Mouse (Mus musculus) hindbrain, embryonic 11.5 days (tissue): ENCODE measurements at regions not wholly inside any gene's neighbourhood (a gene's known extent, or its start where the extent isn't known, plus 50 kb on each side); places are given as distances from the start of the nearest gene placed in this dataset.

ENCODE experiments used
- ATAC-seq: fragments of 200-750 bp; cut with Nextera tagmentation; 2 replicates; pipeline ENCODE4 v1.8.0; 2017; ENCODE audit warnings: mild to moderate bottlenecking, moderate TSS enrichment, moderate library complexity; ENCODE audit not compliant: low FRiP score
- DNase-seq: peaks from one replicate; pipeline ENCODE4 v3.0.0-alpha.2; 2015; ENCODE audit warnings: low spot score
- H3K27ac ChIP-seq: fragments of 300-500 bp; sonication (generic); 2 replicates; pipeline ENCODE4 v1.5.1; 2014; ENCODE audit warnings: mild to moderate bottlenecking, low read depth, low read length
- H3K27me3 ChIP-seq: fragments of 300-500 bp; sonication (generic); 2 replicates; pipeline ENCODE4 v1.6.1; 2014; ENCODE audit warnings: mild to moderate bottlenecking, low read length, moderate library complexity, mixed read lengths; ENCODE audit not compliant: control insufficient read depth, insufficient read depth
- H3K36me3 ChIP-seq: fragments of 300-500 bp; sonication (generic); 2 replicates; pipeline ENCODE4 v1.6.1; 2014; ENCODE audit warnings: mild to moderate bottlenecking, low read length, moderate library complexity, mixed read lengths; ENCODE audit not compliant: control insufficient read depth, insufficient read depth
- H3K4me1 ChIP-seq: fragments of 300-500 bp; sonication (generic); replicated peaks from 2 replicates; pipeline ENCODE4 v1.6.1; 2014; ENCODE audit warnings: low read length, mixed read lengths; ENCODE audit not compliant: control insufficient read depth, insufficient read depth
- H3K4me2 ChIP-seq: fragments of 300-500 bp; sonication (generic); replicated peaks from 2 replicates; pipeline ENCODE4 v1.6.1; 2014; ENCODE audit warnings: mild to moderate bottlenecking, low read depth, low read length
- H3K4me3 ChIP-seq: fragments of 300-500 bp; sonication (generic); 2 replicates; pipeline ENCODE4 v1.5.1; 2014; ENCODE audit warnings: low read depth, low read length
- H3K9ac ChIP-seq: fragments of 300-500 bp; sonication (generic); 2 replicates; pipeline ENCODE4 v1.6.1; 2014; ENCODE audit warnings: low read depth, low read length
- H3K9me3 ChIP-seq: fragments of 300-500 bp; sonication (generic); 2 replicates; pipeline ENCODE4 v1.6.1; 2016; ENCODE audit warnings: low read length; ENCODE audit not compliant: control insufficient read depth
- WGBS: fragments of 180-500 bp; shearing (Covaris S2); extraction: QIAGEN DNeasy Blood & Tissue Kit; methylation state at CpG from one replicate; pipeline ENCODE4 v1.1.7; 2014; 5-methylcytosine and 5-hydroxymethylcytosine counted together

GRCm38 (mm10) chr2:45252321-45252720, 135.1 kb upstream of the Zeb2 start:
- Histone ChIP-seq H3K9ac (no peak overlapping the region), H3K4me1 (no peaks in the 10 kb centered on the region), H3K27ac (no peak overlapping the region), H3K27me3 (no peaks in the 10 kb centered on the region), H3K4me2 (no peak overlapping the region), H3K9me3 (no peaks in the 10 kb centered on the region), H3K4me3 (no peak overlapping the region), H3K36me3 (no peaks in the 10 kb centered on the region)
- no peak for ATAC-seq
- no peak for DNase-seq
- WGBS: 86% methylated on average over 4 of the region's 4 CpGs

GRCm38 (mm10) chr2:45249658-45250057, 132.5 kb upstream of the Zeb2 start:
- ATAC-seq: no peak
- Histone ChIP-seq H3K4me3 (no peak overlapping the region), H3K27ac (no peak overlapping the region), H3K27me3 (no peaks in the 10 kb centered on the region), H3K9me3 (no peaks in the 10 kb centered on the region), H3K36me3 (no peaks in the 10 kb centered on the region), H3K4me2 (no peak overlapping the region), H3K9ac (no peak overlapping the region), H3K4me1 (no peaks in the 10 kb centered on the region)
- no peak for DNase-seq
- WGBS: 88% methylated on average over 1 of the region's 1 CpGs

GRCm38 (mm10) chr2:45246061-45246945, 129.1 kb upstream of the Zeb2 start:
- 88% methylated on average over 10 of the region's 10 CpGs for WGBS
- H3K27ac ChIP-seq: no peak overlapping the region
- no peak for ATAC-seq

GRCm38 (mm10) chr2:45245506-45245905, 128.3 kb upstream of the Zeb2 start:
- H3K4me2 ChIP-seq: no peak overlapping the region
- H3K9ac ChIP-seq: no peak overlapping the region
- 97% methylated on average over 1 of the region's 1 CpGs for WGBS
- no peaks in the 10 kb centered on the region for H3K4me1 ChIP-seq
- no peaks in the 10 kb centered on the region for H3K9me3 ChIP-seq
- no peak overlapping the region for H3K4me3 ChIP-seq
- ATAC-seq (no peak), DNase-seq (no peak)
- no peaks in the 10 kb centered on the region for H3K27me3 ChIP-seq
- no peaks in the 10 kb centered on the region for H3K36me3 ChIP-seq
- H3K27ac ChIP-seq: no peak overlapping the region

More at GRCm38 (mm10) chr2:45246061-45246945, 129.1 kb upstream of the Zeb2 start:
- no peaks in the 10 kb centered on the region for H3K36me3 ChIP-seq
- H3K4me3 ChIP-seq: no peak overlapping the region
- no peak for DNase-seq
- H3K9ac ChIP-seq: no peak overlapping the region
- no peak overlapping the region for H3K4me2 ChIP-seq
- no peaks in the 10 kb centered on the region for H3K9me3 ChIP-seq
- no peaks in the 10 kb centered on the region for H3K27me3 ChIP-seq
- H3K4me1 ChIP-seq: no peaks in the 10 kb centered on the region

- no peaks in the 10 kb centered on the region for H3K27me3 ChIP-seq
- H3K4me2 ChIP-seq: no peak overlapping the region
- ATAC-seq (no peak), DNase-seq (no peak)
- H3K9ac ChIP-seq: no peak overlapping the region
- no peaks in the 10 kb centered on the region for H3K9me3 ChIP-seq
- 88% methylated on average over 14 of the region's 14 CpGs for WGBS
- H3K36me3 ChIP-seq: no peaks in the 10 kb centered on the region
- H3K27ac ChIP-seq: no peak overlapping the region
- no peaks in the 10 kb centered on the region for H3K4me1 ChIP-seq
- H3K4me3 ChIP-seq: no peak overlapping the region
Measured at GRCm38 (mm10) chr2:45244491-45244890, 127.3 kb upstream of the Zeb2 start.

- 91% methylated on average over 16 of the region's 16 CpGs for WGBS
- ATAC-seq: no peak
Measured at GRCm38 (mm10) chr2:45239501-45240292, 122.5 kb upstream of the Zeb2 start.

GRCm38 (mm10) chr2:45239001-45239400, 121.8 kb upstream of the Zeb2 start:
- 93% methylated on average over 6 of the region's 6 CpGs for WGBS
- no peak for DNase-seq
- H3K4me2 ChIP-seq: no peak overlapping the region
- H3K9me3 ChIP-seq: no peaks in the 10 kb centered on the region
- no peak for ATAC-seq
- H3K4me1 ChIP-seq: no peaks in the 10 kb centered on the region
- no peak overlapping the region for H3K27ac ChIP-seq
- no peaks in the 10 kb centered on the region for H3K27me3 ChIP-seq
- H3K4me3 ChIP-seq: no peak overlapping the region
- no peaks in the 10 kb centered on the region for H3K36me3 ChIP-seq
- no peak overlapping the region for H3K9ac ChIP-seq

More at GRCm38 (mm10) chr2:45239501-45240292, 122.5 kb upstream of the Zeb2 start:
- no peaks in the 10 kb centered on the region for H3K36me3 ChIP-seq
- no peak overlapping the region for H3K4me2 ChIP-seq
- no peak overlapping the region for H3K9ac ChIP-seq
- no peaks in the 10 kb centered on the region for H3K27me3 ChIP-seq
- H3K4me3 ChIP-seq: no peak overlapping the region
- H3K27ac ChIP-seq: no peak overlapping the region
- no peaks in the 10 kb centered on the region for H3K9me3 ChIP-seq
- no peak for DNase-seq
- no peaks in the 10 kb centered on the region for H3K4me1 ChIP-seq

- Histone ChIP-seq H3K4me2 (no peak overlapping the region), H3K9ac (no peak overlapping the region)
Measured at GRCm38 (mm10) chr2:45236168-45236700, 119.0 kb upstream of the Zeb2 start.

More at GRCm38 (mm10) chr2:45236168-45236700, 119.0 kb upstream of the Zeb2 start:
- H3K36me3 ChIP-seq: no peaks in the 10 kb centered on the region
- no peak overlapping the region for H3K27ac ChIP-seq
- no peak for DNase-seq
- no peak for ATAC-seq
- no peak overlapping the region for H3K4me3 ChIP-seq
- H3K9me3 ChIP-seq: no peaks in the 10 kb centered on the region
- 91% methylated on average over 13 of the region's 13 CpGs for WGBS
- no peaks in the 10 kb centered on the region for H3K27me3 ChIP-seq
- H3K4me1 ChIP-seq: no peaks in the 10 kb centered on the region
